Comparison of ENCODE assay signal across 19 mouse cellular contexts in genomic region chr8:84915269-84915668, GRCm38 (mm10). TPM values are rescaled to one million over a fixed set of nuclear protein-coding genes. Genes with fewer than 3 reads are reported as not detected.
A peak's percentile ranks its signal among the peaks of the same experiment; 100 is the strongest.
DNase-seq lines count a peak whose midpoint lies in the region; TF ChIP-seq lines count a peak whose summit lies in the region.
"Had no signal": no experiment of that assay in that cellular context is flagged by ENCODE, and none has a peak within 500 bp of the region (broad histone marks: within the 10 kb centered on the region; RNA-seq: fewer than 3 reads in every experiment).

No protein-coding gene starts in this region.

- peaks cover 23% of the 10 kb centered on the region for H3K36me3 ChIP-seq in ES-E14 (ENCODE audit: control insufficient read depth, insufficient read depth, low read length, poor library complexity, severe bottlenecking)
- no peaks in the 10 kb centered on the region for H3K36me3 ChIP-seq in heart, embryonic 10.5 days

- peak; percentile 62 for DNase-seq in testis, postnatal 14 days (ENCODE audit: low spot score)
- no peak for DNase-seq in testis, postnatal 10 days (ENCODE audit: low spot score)
- DNase-seq in ES-E14 (ENCODE audit: low read depth, low spot score) (peak; percentile 91), ZHBTc4 (ENCODE audit: low read depth, low spot score) (peak; percentile 99)
- DNase-seq in layer of hippocampus, postnatal 25 days (ENCODE audit: extremely low spot score in 1 of 2, low spot score in 1 of 2), result no peak
- DNase-seq in adrenal gland, adult 18-20 months (ENCODE audit: low spot score in 2 of 2), result no peak
- no peak for DNase-seq in heart, embryonic 10.5 days (ENCODE audit: low spot score)
- DNase-seq: adrenal gland, postnatal 10 days; cerebellum, adult 11 months; cerebellum, adult 9-10 months; gastrocnemius, postnatal 36 days; heart, adult 11 months; heart, postnatal 10 days; heart, postnatal 4 days had no signal

- 81% methylated on average over 8 of the region's 8 CpGs for WGBS in heart, embryonic 10.5 days

- H3K27ac ChIP-seq in ES-E14 (ENCODE audit: insufficient read depth, low read depth, low read length, poor library complexity, severe bottlenecking), result no peak overlapping the region; the same call in 1 of the 2 replicates
- no peak overlapping the region for H3K27ac ChIP-seq in heart, embryonic 10.5 days
- H3K27ac ChIP-seq: embryonic facial prominence, embryonic 12.5 days; forebrain, embryonic 15.5 days; hindbrain, embryonic 12.5 days; hindbrain, postnatal 0 days had no signal

- H3K27me3 ChIP-seq in heart, embryonic 10.5 days (ENCODE audit: insufficient read depth, poor library complexity, severe bottlenecking), result peaks cover 99% of the 10 kb centered on the region

- in situ Hi-C loops in ES-E14 (cut with MboI; ENCODE audit: low sequenced_read_pairs in 2 of 2, unreplicated experiment in 2 of 2), result no loop called here

- no peaks in the 10 kb centered on the region for H3K9me3 ChIP-seq in ES-E14 (ENCODE audit: control insufficient read depth, insufficient read depth, low read depth, low read length)
- H3K9me3 ChIP-seq in heart, embryonic 10.5 days, result no peaks in the 10 kb centered on the region
- H3K9me3 ChIP-seq: embryonic facial prominence, embryonic 12.5 days; forebrain, embryonic 15.5 days; hindbrain, embryonic 12.5 days had no signal

- H3K4me1 ChIP-seq in ES-E14 (ENCODE audit: control insufficient read depth in 2 of 2, insufficient read depth in 2 of 2, low read length in 2 of 2, poor library complexity in 1 of 2), result peaks cover 3 to 25% of the 10 kb centered on the region in 2 experiments; a peak in 3 of 4 replicates
- peaks cover 15% of the 10 kb centered on the region for H3K4me1 ChIP-seq in heart, embryonic 10.5 days

- H3K9ac ChIP-seq in ES-E14 (ENCODE audit: insufficient read depth, low read depth, low read length, poor library complexity, severe bottlenecking), result no peak overlapping the region
- H3K9ac ChIP-seq: embryonic facial prominence, embryonic 12.5 days; forebrain, embryonic 15.5 days; hindbrain, embryonic 12.5 days had no signal

- peak overlapping the region; percentile 11 to 27; a peak in 2 of 4 replicates for H3K4me3 ChIP-seq in ES-E14 (ENCODE audit: insufficient read depth in 1 of 2, low read depth in 1 of 2, low read length in 2 of 2, poor library complexity in 1 of 2, severe bottlenecking in 1 of 2)
- no peak overlapping the region for H3K4me3 ChIP-seq in heart, embryonic 10.5 days
- H3K4me3 ChIP-seq: embryonic facial prominence, embryonic 12.5 days; forebrain, embryonic 15.5 days; hindbrain, embryonic 12.5 days had no signal

TF ChIP-seq in ES-E14, 5 proteins besides CTCF, POLR2A, EP300 and RAD21:
- TF ChIP-seq ZNF384 (IDR thresholded peaks at IDR 0.05; ENCODE audit: low read depth, low read length) (no peak), ZC3H11A (IDR thresholded peaks at IDR 0.05; ENCODE audit: borderline replicate concordance, low read depth, low read length) (no peak), MAFK (IDR thresholded peaks at IDR 0.05; ENCODE audit: insufficient read depth, low read depth, low read length) (no peak), CHD2 (IDR thresholded peaks at IDR 0.05; ENCODE audit: low read depth, low read length) (no peak), HCFC1 (IDR thresholded peaks at IDR 0.05; ENCODE audit: borderline replicate concordance, insufficient read depth, low read length) (no peak)

RNA-seq across cellular contexts. Expression of gene Dnase2a, which starts 6.9 kb away (rescaled TPM):
- 23.7 and 29.5 TPM in 2 replicates for total RNA-seq in ES-E14 (2012; rRNA removed)
- total RNA-seq in layer of hippocampus, postnatal 25 days (2021), result 1 to 10 TPM; 3.7 to 4.3 TPM
- 10 to 100 TPM; 11.2 to 12.5 TPM for total RNA-seq in adrenal gland, adult 18-20 months (2021)
- 3.2 and 3.8 TPM in 2 replicates for polyA plus RNA-seq in heart, embryonic 10.5 days (2016; fragmentation: Nextera tagmentation; extraction: Ambion mirVana)

RNA-seq across cellular contexts. Expression of gene Klf1, which starts 13.5 kb away (rescaled TPM):
- 0.31 and 0.53 TPM in 2 replicates for total RNA-seq in ES-E14 (2012; rRNA removed)
- under 1 TPM in 1 of 2 experiments, not detected in 1; 0.17 TPM for total RNA-seq in layer of hippocampus, postnatal 25 days (2021)
- not detected for total RNA-seq in adrenal gland, adult 18-20 months (2021)
- polyA plus RNA-seq in heart, embryonic 10.5 days (2016; fragmentation: Nextera tagmentation; extraction: Ambion mirVana), result 54.2 and 54.3 TPM in 2 replicates
- total RNA-seq: gastrocnemius, adult 8-10 months; gastrocnemius, postnatal 36 days had no signal

RNA-seq across cellular contexts. Expression of gene Gcdh, which starts 21.5 kb away (rescaled TPM):
- 36.3 and 57.2 TPM in 2 replicates for total RNA-seq in ES-E14 (2012; rRNA removed)
- total RNA-seq in layer of hippocampus, postnatal 25 days (2021), result 10 to 100 TPM; 32.4 to 39.7 TPM
- total RNA-seq in adrenal gland, adult 18-20 months (2021), result 10 to 100 TPM; 52.4 to 56.5 TPM
- 43.8 and 45.3 TPM in 2 replicates for polyA plus RNA-seq in heart, embryonic 10.5 days (2016; fragmentation: Nextera tagmentation; extraction: Ambion mirVana)

RNA-seq across cellular contexts. Expression of gene Mast1, which starts 21.9 kb away (rescaled TPM):
- 1.4 and 2.5 TPM in 2 replicates for total RNA-seq in ES-E14 (2012; rRNA removed)
- 100 to 1,000 TPM in 1 of 2 experiments, 10 to 100 TPM in 1; 75.7 to 100 TPM for total RNA-seq in layer of hippocampus, postnatal 25 days (2021)
- 1 to 10 TPM; 2.1 to 3.1 TPM for total RNA-seq in adrenal gland, adult 18-20 months (2021)
- polyA plus RNA-seq in heart, embryonic 10.5 days (2016; fragmentation: Nextera tagmentation; extraction: Ambion mirVana), result 0.09 and 0.16 TPM in 2 replicates
- total RNA-seq: gastrocnemius, postnatal 36 days had no signal

RNA-seq across cellular contexts. Expression of gene Rtbdn, which starts 31.5 kb away (rescaled TPM):
- 0.13 TPM in 1 of 2 replicates, not detected in the other for total RNA-seq in ES-E14 (2012; rRNA removed)
- total RNA-seq in layer of hippocampus, postnatal 25 days (2021), result 1 to 10 TPM in 1 of 2 experiments, under 1 TPM in 1; 0.47 to 1.3 TPM
- under 1 TPM in 1 of 2 experiments, not detected in 1; 0.16 TPM for total RNA-seq in adrenal gland, adult 18-20 months (2021)
- polyA plus RNA-seq in heart, embryonic 10.5 days (2016; fragmentation: Nextera tagmentation; extraction: Ambion mirVana), result 0.21 and 0.34 TPM in 2 replicates
- total RNA-seq: gastrocnemius, adult 8-10 months; gastrocnemius, postnatal 36 days; heart, postnatal 10 days; heart, postnatal 4 days had no signal

Comparison
In these comparisons a context has a peak if more than half of its experiments do, and no peak if none do; other contexts are left out.
1. DNase-seq: peak in testis, postnatal 14 days (single experiment), ES-E14 (single experiment) and ZHBTc4 (single experiment); none in testis, postnatal 10 days (single experiment), layer of hippocampus, postnatal 25 days (0 of 2), adrenal gland, adult 18-20 months (0 of 2) and heart, embryonic 10.5 days (single experiment).